ENCODE assay signal across 8 mouse cellular contexts in the genomic region with DNA sequence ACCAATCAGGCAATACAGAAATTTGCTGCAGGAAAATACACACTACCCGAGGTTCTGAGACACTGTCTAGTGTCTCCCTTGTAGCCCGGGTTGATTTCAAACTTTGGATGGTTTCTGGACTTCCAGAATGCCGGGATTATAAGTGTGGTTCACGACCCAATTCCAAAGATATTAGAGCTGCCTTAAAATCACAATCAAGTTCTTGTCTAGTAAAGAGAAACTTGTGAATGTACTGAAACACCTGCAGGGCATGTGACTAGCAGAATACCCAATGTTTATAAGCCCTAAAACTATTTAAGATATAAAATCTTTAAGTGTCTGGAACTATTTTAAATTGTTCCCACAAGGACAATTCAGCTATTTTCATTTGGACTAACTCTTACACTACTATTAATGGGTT. TPM values are rescaled to one million over a fixed set of nuclear protein-coding genes. Genes with fewer than 3 reads are reported as not detected.
DNase-seq lines count a peak whose midpoint lies in the region; ATAC-seq and TF ChIP-seq lines count a peak whose summit lies in the region.

No protein-coding gene starts in this region.

- H3K9ac ChIP-seq in heart, embryonic 14.5 days (ENCODE audit: low read length): peak overlapping the region; percentile 100
- no peak overlapping the region for H3K9ac ChIP-seq in ES-E14 (ENCODE audit: insufficient read depth, low read depth, low read length, poor library complexity, severe bottlenecking)
- H3K9ac ChIP-seq in hindbrain, embryonic 11.5 days (ENCODE audit: low read depth, low read length): no peak overlapping the region
- peak overlapping the region; percentile 96; the same call in 1 of the 2 replicates for H3K9ac ChIP-seq in midbrain, embryonic 12.5 days (replicated peaks)

- WGBS in heart, embryonic 14.5 days: 8% methylated on average over 4 of the region's 4 CpGs
- 20% methylated on average over 4 of the region's 4 CpGs for whole genome bisulfite sequencing in hindbrain, embryonic 11.5 days
- 10% methylated on average over 4 of the region's 4 CpGs for WGBS in midbrain, embryonic 12.5 days

- H3K9me3 ChIP-seq in heart, embryonic 14.5 days (ENCODE audit: control insufficient read depth, low read length): no peaks in the 10 kb centered on the region
- H3K9me3 ChIP-seq in ES-E14 (ENCODE audit: control insufficient read depth, insufficient read depth, low read depth, low read length): no peaks in the 10 kb centered on the region
- no peaks in the 10 kb centered on the region for H3K9me3 ChIP-seq in hindbrain, embryonic 11.5 days (ENCODE audit: control insufficient read depth, low read length)
- H3K9me3 ChIP-seq in midbrain, embryonic 12.5 days: no peaks in the 10 kb centered on the region

- H3K4me2 ChIP-seq in heart, embryonic 14.5 days (ENCODE audit: low read length): peak overlapping the region; percentile 76
- H3K4me2 ChIP-seq in hindbrain, embryonic 11.5 days (replicated peaks; ENCODE audit: low read depth, low read length): peak overlapping the region; percentile 62
- H3K4me2 ChIP-seq in midbrain, embryonic 12.5 days (replicated peaks): peak overlapping the region; percentile 75

- no peak overlapping the region for H3K27ac ChIP-seq in heart, embryonic 14.5 days (replicated peaks in 1 of 2; ENCODE audit: control insufficient read depth in 1 of 2, insufficient read depth in 1 of 2, low read depth in 2 of 2, low read length in 2 of 2)
- H3K27ac ChIP-seq in ES-E14 (ENCODE audit: insufficient read depth, low read depth, low read length, poor library complexity, severe bottlenecking): no peak overlapping the region
- no peak overlapping the region for H3K27ac ChIP-seq in hindbrain, embryonic 11.5 days (ENCODE audit: low read depth, low read length)
- no peak overlapping the region for H3K27ac ChIP-seq in midbrain, embryonic 12.5 days (replicated peaks)

- H3K4me3 ChIP-seq in heart, embryonic 14.5 days (ENCODE audit: control insufficient read depth in 1 of 2, insufficient read depth in 1 of 2, low read depth in 1 of 2, low read length in 2 of 2): peak overlapping the region; percentile 20 to 100; a peak in 3 of 4 replicates
- H3K4me3 ChIP-seq in ES-E14 (ENCODE audit: insufficient read depth in 1 of 2, low read depth in 1 of 2, low read length in 2 of 2, poor library complexity in 1 of 2, severe bottlenecking in 1 of 2): peak overlapping the region; percentile 97; a peak in 3 of 4 replicates
- peak overlapping the region; percentile 97 for H3K4me3 ChIP-seq in hindbrain, embryonic 11.5 days (ENCODE audit: low read depth, low read length)
- peak overlapping the region; percentile 97 for H3K4me3 ChIP-seq in midbrain, embryonic 12.5 days

- no peak for ATAC-seq in heart, embryonic 14.5 days (ENCODE audit: insufficient number of reproducible peaks, insufficient read depth, low FRiP score, low read depth)
- ATAC-seq in hindbrain, embryonic 11.5 days (ENCODE audit: low FRiP score): no peak
- ATAC-seq in midbrain, embryonic 12.5 days (ENCODE audit: low FRiP score, low read depth): no peak

- H3K4me1 ChIP-seq in heart, embryonic 14.5 days (ENCODE audit: control insufficient read depth in 2 of 2, insufficient read depth in 2 of 2, low read length in 2 of 2): peaks cover 13 to 45% of the 10 kb centered on the region in 2 experiments
- peaks cover 15 to 19% of the 10 kb centered on the region in 2 experiments for H3K4me1 ChIP-seq in ES-E14 (ENCODE audit: control insufficient read depth in 2 of 2, insufficient read depth in 2 of 2, low read length in 2 of 2, poor library complexity in 1 of 2)
- 0 out of 2 replicates have a peak, but pooled peaks cover 5% of the 10 kb centered on the region for H3K4me1 ChIP-seq in hindbrain, embryonic 11.5 days (replicated peaks; ENCODE audit: control insufficient read depth, insufficient read depth, low read length)
- H3K4me1 ChIP-seq in midbrain, embryonic 12.5 days: peaks cover 32% of the 10 kb centered on the region

- in situ Hi-C loops in ES-E14 (cut with MboI; ENCODE audit: low sequenced_read_pairs in 2 of 2, unreplicated experiment in 2 of 2): no loop called here

- DNase-seq in heart, adult 8-10 months (ENCODE audit: low spot score): no peak
- no peak for DNase-seq in ES-E14 (ENCODE audit: low read depth, low spot score)
- DNase-seq in hindbrain, embryonic 11.5 days (ENCODE audit: low spot score): no peak
- no peak for DNase-seq in gastrocnemius, postnatal 10 days
- DNase-seq in cerebellum, adult 9-10 months: no peak
- DNase-seq in testis, postnatal 14 days (ENCODE audit: low spot score): no peak

- H3K36me3 ChIP-seq in heart, embryonic 14.5 days (ENCODE audit: control insufficient read depth, insufficient read depth, low read length): peaks cover 4% of the 10 kb centered on the region; the same call in 1 of the 2 replicates
- H3K36me3 ChIP-seq in ES-E14 (ENCODE audit: control insufficient read depth, insufficient read depth, low read length, poor library complexity, severe bottlenecking): peaks cover 4% of the 10 kb centered on the region
- H3K36me3 ChIP-seq in hindbrain, embryonic 11.5 days (ENCODE audit: control insufficient read depth, insufficient read depth, low read length): no peaks in the 10 kb centered on the region
- H3K36me3 ChIP-seq in midbrain, embryonic 12.5 days: no peaks in the 10 kb centered on the region

- no peaks in the 10 kb centered on the region for H3K27me3 ChIP-seq in heart, embryonic 14.5 days (ENCODE audit: control insufficient read depth, insufficient read depth, low read length)
- no peaks in the 10 kb centered on the region for H3K27me3 ChIP-seq in hindbrain, embryonic 11.5 days (ENCODE audit: control insufficient read depth, insufficient read depth, low read length)
- no peaks in the 10 kb centered on the region for H3K27me3 ChIP-seq in midbrain, embryonic 12.5 days

TF ChIP-seq in ES-E14, 5 proteins besides CTCF, POLR2A, EP300 and RAD21:
- no peak for TF ChIP-seq ZC3H11A (IDR thresholded peaks at IDR 0.05; ENCODE audit: borderline replicate concordance, low read depth, low read length)

RNA-seq across cellular contexts. Expression of a gene that starts 1.6 kb away (rescaled TPM):
- polyA plus RNA-seq in heart, embryonic 14.5 days (2014; fragmentation: Nextera tagmentation; extraction: Ambion mirVana): 172 and 177 TPM in 2 replicates
- total RNA-seq in heart, adult 8-10 months (2022): 10 to 100 TPM; 67.8 to 79.9 (median 75.9) TPM
- total RNA-seq in ES-E14 (2012; rRNA removed): 56.5 and 78.0 TPM in 2 replicates
- polyA plus RNA-seq in hindbrain, embryonic 11.5 days (2014; fragmentation: Nextera tagmentation; extraction: Ambion mirVana): 258 and 266 TPM in 2 replicates
- polyA plus RNA-seq in midbrain, embryonic 12.5 days (2016; fragmentation: Nextera tagmentation; extraction: Ambion mirVana): 238 and 248 TPM in 2 replicates
- 100 to 1,000 TPM; 140 to 143 TPM for total RNA-seq in gastrocnemius, postnatal 10 days (2021)

RNA-seq across cellular contexts. Expression of a gene that starts 30.2 kb away (rescaled TPM):
- polyA plus RNA-seq in heart, embryonic 14.5 days (2014; fragmentation: Nextera tagmentation; extraction: Ambion mirVana): not detected in 2 replicates
- total RNA-seq in heart, adult 8-10 months (2022): under 1 TPM in 2 of 4 experiments, not detected in 2; 0.12 to 0.16 TPM
- 0.13 and 0.37 TPM in 2 replicates for total RNA-seq in ES-E14 (2012; rRNA removed)
- 0.10 TPM in 1 of 2 replicates, not detected in the other for polyA plus RNA-seq in hindbrain, embryonic 11.5 days (2014; fragmentation: Nextera tagmentation; extraction: Ambion mirVana)
- polyA plus RNA-seq in midbrain, embryonic 12.5 days (2016; fragmentation: Nextera tagmentation; extraction: Ambion mirVana): 0.09 and 0.21 TPM in 2 replicates
- total RNA-seq in gastrocnemius, postnatal 10 days (2021): under 1 TPM in 1 of 2 experiments, not detected in 1; 0.14 TPM

Comparison
In these comparisons a context has a peak if more than half of its experiments do, and no peak if none do; other contexts are left out.
1. H3K9ac ChIP-seq: peak in heart, embryonic 14.5 days (single experiment) and midbrain, embryonic 12.5 days (single experiment); none in ES-E14 (single experiment) and hindbrain, embryonic 11.5 days (single experiment).
2. Peak in every context shown above with its lines, with median percentiles within 50 percentile points of each other: H3K4me2 ChIP-seq and H3K4me3 ChIP-seq.